Mouse (Mus musculus): ENCODE measurements around the gene Chac1. TPM values are rescaled to one million over a fixed set of nuclear protein-coding genes. Genes with fewer than 3 reads are reported as not detected.

Chac1 gene
- total and polyA plus RNA-seq, 3 experiments = 3.6 to 6.4 TPM; not detected in 1

DNA sequence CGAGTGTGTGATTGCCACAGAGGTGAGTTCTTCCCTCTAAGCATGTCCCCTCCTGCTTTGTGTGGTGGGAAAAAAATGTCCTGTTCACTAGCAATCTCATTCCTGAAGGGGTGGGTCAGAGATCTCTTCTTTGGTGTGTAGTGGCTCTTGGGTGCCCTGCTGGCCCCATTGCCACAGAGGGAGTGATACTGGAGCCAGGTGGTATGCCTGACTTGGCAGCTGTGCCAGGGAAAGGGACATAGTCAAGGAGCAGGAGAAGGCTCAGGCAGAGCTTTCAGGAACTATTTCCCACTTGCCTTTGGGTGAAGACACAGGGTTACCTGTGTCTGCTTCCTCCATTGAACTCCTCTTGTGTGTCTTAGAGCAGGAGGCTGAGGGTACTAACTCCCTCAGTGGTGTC is 16.9 kb upstream of the Chac1 start:
- peaks cover 0 to 6% of the 10 kb centered on the region in 2 experiments; a peak in 2 of 4 replicates for H3K36me3 ChIP-seq (ENCODE audit: control insufficient read depth in 1 of 2, insufficient read depth in 2 of 2, low read length in 2 of 2)
- H3K79me2 ChIP-seq (ENCODE audit: control insufficient read depth, insufficient read depth, low read length, poor library complexity) = no peaks in the 10 kb centered on the region; the same call in 1 of the 2 replicates
- no peak for TF ChIP-seq POLR2A (IDR thresholded peaks at IDR 0.05; ENCODE audit: control insufficient read depth in 1 of 2, insufficient read depth in 1 of 2, low read depth in 1 of 2, low read length in 2 of 2, poor library complexity in 1 of 2)
- no peak for TF ChIP-seq MXI1 (IDR thresholded peaks at IDR 0.05; ENCODE audit: low read depth, low read length)
- no peak for TF ChIP-seq HCFC1 (IDR thresholded peaks at IDR 0.05; ENCODE audit: low read depth, low read length)
- TF ChIP-seq NELFE (IDR thresholded peaks at IDR 0.05; ENCODE audit: low read depth, low read length) = no peak
- TF ChIP-seq E2F4 (IDR thresholded peaks at IDR 0.05; ENCODE audit: borderline replicate concordance, low read depth, low read length) = no peak
- no peak for TF ChIP-seq TBP (IDR thresholded peaks at IDR 0.05; ENCODE audit: low read depth, low read length)
- no peak for TF ChIP-seq POLR2AphosphoS5 (IDR thresholded peaks at IDR 0.05; ENCODE audit: borderline replicate concordance, low read depth, low read length)
- no peak for TF ChIP-seq MAX (IDR thresholded peaks at IDR 0.05; ENCODE audit: low read length)
- no peak for TF ChIP-seq JUND (IDR thresholded peaks at IDR 0.05; ENCODE audit: low read depth, low read length)
- H3K4me3 ChIP-seq (ENCODE audit: control insufficient read depth in 1 of 2, insufficient read depth in 1 of 2, low read depth in 2 of 2, low read length in 2 of 2) = no peak overlapping the region
- no peak overlapping the region for H3K9ac ChIP-seq (ENCODE audit: control insufficient read depth, low read depth, low read length, poor library complexity, severe bottlenecking)
- no peak overlapping the region for H3K27ac ChIP-seq (ENCODE audit: control insufficient read depth, low read depth, low read length)
- DNase-seq (ENCODE audit: low read depth, low spot score) = no peak
- peaks cover 2 to 15% of the 10 kb centered on the region in 2 experiments; a peak in 3 of 4 replicates for H3K4me1 ChIP-seq (ENCODE audit: control insufficient read depth in 1 of 2, insufficient read depth in 2 of 2, low read length in 2 of 2)
- H3K9me3 ChIP-seq (replicated peaks; ENCODE audit: insufficient read depth, low read length) = no peaks in the 10 kb centered on the region
- H3K27me3 ChIP-seq (ENCODE audit: control insufficient read depth in 1 of 2, insufficient read depth in 2 of 2, low read length in 2 of 2) = no peaks in the 10 kb centered on the region

DNA sequence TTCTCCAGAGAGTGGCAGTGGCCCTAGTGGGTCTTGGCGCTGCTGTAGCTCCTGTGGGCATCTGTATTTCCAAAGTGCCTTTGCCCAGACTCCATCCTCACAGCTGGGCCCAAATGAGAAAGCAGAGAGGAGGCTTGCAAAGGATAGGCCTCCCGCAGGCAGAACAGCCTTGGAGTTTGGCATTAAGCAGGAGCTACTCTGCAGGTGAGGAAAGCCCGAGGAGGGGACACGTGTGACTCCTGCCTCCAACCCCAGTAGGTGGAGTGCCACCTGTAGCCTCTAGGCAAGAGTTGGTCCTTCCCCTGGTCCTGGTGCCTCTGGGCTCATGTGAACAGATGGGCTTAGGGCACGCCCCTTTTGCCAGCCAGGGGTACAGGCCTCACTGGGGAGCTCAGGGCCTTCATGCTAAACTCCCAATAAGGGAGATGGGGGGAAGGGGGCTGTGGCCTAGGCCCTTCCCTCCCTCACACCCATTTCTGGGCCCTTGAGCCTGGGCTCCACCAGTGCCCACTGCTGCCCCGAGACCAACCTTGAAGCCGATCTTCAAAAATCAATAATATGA is 16.0 kb upstream of the Chac1 start:
- TF ChIP-seq ZKSCAN1 (IDR thresholded peaks at IDR 0.05; ENCODE audit: low read depth, low read length) (no peak), NELFE (IDR thresholded peaks at IDR 0.05; ENCODE audit: low read depth, low read length) (no peak), TAL1 (IDR thresholded peaks at IDR 0.05; ENCODE audit: low read length) (no peak), NRF1 (IDR thresholded peaks at IDR 0.05; ENCODE audit: insufficient read depth, low read depth, low read length, poor library complexity, severe bottlenecking) (no peak)
- Histone ChIP-seq H3K36me3 (ENCODE audit: control insufficient read depth in 1 of 2, insufficient read depth in 2 of 2, low read length in 2 of 2) (peaks cover 0 to 6% of the 10 kb centered on the region in 2 experiments; a peak in 2 of 4 replicates), H3K4me3 (ENCODE audit: control insufficient read depth in 1 of 2, insufficient read depth in 1 of 2, low read depth in 2 of 2, low read length in 2 of 2) (no peak overlapping the region), H3K27me3 (ENCODE audit: control insufficient read depth in 1 of 2, insufficient read depth in 2 of 2, low read length in 2 of 2) (no peaks in the 10 kb centered on the region), H3K9ac (ENCODE audit: control insufficient read depth, low read depth, low read length, poor library complexity, severe bottlenecking) (no peak overlapping the region), H3K79me2 (ENCODE audit: control insufficient read depth, insufficient read depth, low read length, poor library complexity) (no peaks in the 10 kb centered on the region; the same call in 1 of the 2 replicates), H3K27ac (ENCODE audit: control insufficient read depth, low read depth, low read length) (no peak overlapping the region), H3K9me3 (replicated peaks; ENCODE audit: insufficient read depth, low read length) (no peaks in the 10 kb centered on the region), H3K4me1 (ENCODE audit: control insufficient read depth in 1 of 2, insufficient read depth in 2 of 2, low read length in 2 of 2) (peaks cover 2 to 15% of the 10 kb centered on the region in 2 experiments; a peak in 3 of 4 replicates)
- DNase-seq (ENCODE audit: low read depth, low spot score) = no peak

DNA sequence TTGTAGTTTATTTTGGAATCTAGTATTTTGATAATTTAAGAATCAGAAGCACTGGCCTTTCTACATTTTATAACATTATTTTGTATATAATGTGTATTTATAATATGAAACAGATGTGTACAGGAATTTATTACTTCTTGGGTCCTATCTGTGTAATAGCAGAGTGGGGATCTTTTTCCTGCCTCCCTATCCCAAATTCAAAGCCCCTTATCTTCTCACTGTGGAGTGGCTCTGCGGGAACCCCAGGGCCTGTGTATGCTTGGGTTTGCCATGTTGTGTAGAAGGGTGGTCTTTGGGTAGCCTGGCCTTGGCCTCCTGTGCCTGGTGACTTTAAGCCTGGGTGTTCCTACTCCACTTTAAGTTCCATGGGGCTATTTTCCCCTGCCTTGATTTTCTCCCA is 15.5 kb upstream of the Chac1 start:
- no peak overlapping the region for H3K4me3 ChIP-seq (ENCODE audit: control insufficient read depth in 1 of 2, insufficient read depth in 1 of 2, low read depth in 2 of 2, low read length in 2 of 2)
- peaks cover 2 to 15% of the 10 kb centered on the region in 2 experiments; a peak in 3 of 4 replicates for H3K4me1 ChIP-seq (ENCODE audit: control insufficient read depth in 1 of 2, insufficient read depth in 2 of 2, low read length in 2 of 2)
- H3K27ac ChIP-seq (ENCODE audit: control insufficient read depth, low read depth, low read length) = no peak overlapping the region
- no peak overlapping the region for H3K9ac ChIP-seq (ENCODE audit: control insufficient read depth, low read depth, low read length, poor library complexity, severe bottlenecking)
- no peaks in the 10 kb centered on the region; the same call in 1 of the 2 replicates for H3K79me2 ChIP-seq (ENCODE audit: control insufficient read depth, insufficient read depth, low read length, poor library complexity)
- H3K27me3 ChIP-seq (ENCODE audit: control insufficient read depth in 1 of 2, insufficient read depth in 2 of 2, low read length in 2 of 2) = no peaks in the 10 kb centered on the region
- H3K36me3 ChIP-seq (ENCODE audit: control insufficient read depth in 1 of 2, insufficient read depth in 2 of 2, low read length in 2 of 2) = peaks cover 0 to 6% of the 10 kb centered on the region in 2 experiments; a peak in 2 of 4 replicates
- no peaks in the 10 kb centered on the region for H3K9me3 ChIP-seq (replicated peaks; ENCODE audit: insufficient read depth, low read length)
- DNase-seq (ENCODE audit: low read depth, low spot score) = no peak
- TF ChIP-seq TCF12 (IDR thresholded peaks at IDR 0.05; ENCODE audit: low read depth, low read length) (peak; percentile 42; the same call in 1 of the 2 replicates), EP300 (IDR thresholded peaks at IDR 0.05; ENCODE audit: low read depth in 1 of 2, low read length in 2 of 2) (peak; percentile 47 to 54; a peak in 3 of 4 replicates), GATA1 (IDR thresholded peaks at IDR 0.05; ENCODE audit: low read depth, low read length) (peak; percentile 69), JUND (IDR thresholded peaks at IDR 0.05; ENCODE audit: low read depth, low read length) (no peak)
